Mouse (Mus musculus) megakaryocyte-erythroid progenitor cell, adult 5-6 weeks (primary cell): ENCODE measurements around the gene Medag. TPM values are rescaled to one million over a fixed set of nuclear protein-coding genes. Genes with fewer than 3 reads are reported as not detected.

Experiments
- ATAC-seq: replicated peaks from 2 replicates; pipeline ENCODE4 v1.8.0; 2016; ENCODE audit warnings: mild to moderate bottlenecking, inconsistent platforms; ENCODE audit not compliant: severe bottlenecking, poor library complexity, low FRiP score, low TSS enrichment
- total RNA-seq, 2 experiments: library from RNA; stranded (forward) in 1 of 2; stranded (reverse) in 1 of 2; fragments of 200-1000, 215-1000 nt in 1 of 2; fragments of >200 nt in 1 of 2; fragmentation: Nextera tagmentation in 1 of 2; gene quantifications; 2 replicates each; pipeline ENCODE4 v1.2.3; 2014 to 2017

Medag gene
- total RNA-seq, 2 experiments from 2014 or later, result not detected

GRCm38 (mm10) chr5:149380388-149380916, 31.1 kb upstream of the Medag start:
- no peak for ATAC-seq

- peak; percentile 54; the same call in 1 of the 2 replicates for ATAC-seq
These were observed 29.6 kb upstream of the Medag start for GRCm38 (mm10) chr5:149381948-149382347.

GRCm38 (mm10) chr5:149382601-149383000, 28.9 kb upstream of the Medag start:
- no peak for ATAC-seq

- ATAC-seq, result no peak
These were observed 26.2 kb upstream of the Medag start for GRCm38 (mm10) chr5:149385228-149385961.

DNA sequence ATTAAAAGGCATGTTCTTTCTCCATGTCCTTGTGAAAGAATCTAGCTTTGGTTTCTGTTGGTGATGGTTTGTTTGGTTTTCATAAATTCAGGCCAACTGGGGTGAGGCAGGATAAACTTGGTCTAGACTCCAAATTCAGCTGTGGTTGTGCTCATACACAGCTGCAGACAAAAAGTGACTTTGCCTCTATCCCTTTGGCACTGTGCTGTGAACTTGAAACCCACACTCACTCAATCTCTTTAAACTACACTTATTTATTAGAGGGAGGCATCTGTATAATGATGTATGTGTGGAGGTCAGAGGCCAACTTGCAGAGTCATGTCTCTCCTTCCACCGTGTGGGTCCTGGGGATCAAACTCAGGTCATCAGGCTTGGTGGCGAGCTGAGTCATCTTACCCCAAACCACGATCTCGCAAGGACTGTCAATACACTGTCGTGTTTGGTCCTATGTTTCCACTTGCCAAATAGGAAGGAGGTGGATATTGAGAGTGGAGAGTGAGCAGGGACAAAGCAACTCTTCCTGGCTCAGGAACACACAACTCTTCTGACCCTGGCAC, 25.2 kb upstream of the Medag start:
- ATAC-seq, result no peak

- ATAC-seq, result no peak
These were observed 22.6 kb upstream of the Medag start for GRCm38 (mm10) chr5:149388947-149389346.

GRCm38 (mm10) chr5:149389548-149390211, 21.9 kb upstream of the Medag start:
- no peak for ATAC-seq

DNA sequence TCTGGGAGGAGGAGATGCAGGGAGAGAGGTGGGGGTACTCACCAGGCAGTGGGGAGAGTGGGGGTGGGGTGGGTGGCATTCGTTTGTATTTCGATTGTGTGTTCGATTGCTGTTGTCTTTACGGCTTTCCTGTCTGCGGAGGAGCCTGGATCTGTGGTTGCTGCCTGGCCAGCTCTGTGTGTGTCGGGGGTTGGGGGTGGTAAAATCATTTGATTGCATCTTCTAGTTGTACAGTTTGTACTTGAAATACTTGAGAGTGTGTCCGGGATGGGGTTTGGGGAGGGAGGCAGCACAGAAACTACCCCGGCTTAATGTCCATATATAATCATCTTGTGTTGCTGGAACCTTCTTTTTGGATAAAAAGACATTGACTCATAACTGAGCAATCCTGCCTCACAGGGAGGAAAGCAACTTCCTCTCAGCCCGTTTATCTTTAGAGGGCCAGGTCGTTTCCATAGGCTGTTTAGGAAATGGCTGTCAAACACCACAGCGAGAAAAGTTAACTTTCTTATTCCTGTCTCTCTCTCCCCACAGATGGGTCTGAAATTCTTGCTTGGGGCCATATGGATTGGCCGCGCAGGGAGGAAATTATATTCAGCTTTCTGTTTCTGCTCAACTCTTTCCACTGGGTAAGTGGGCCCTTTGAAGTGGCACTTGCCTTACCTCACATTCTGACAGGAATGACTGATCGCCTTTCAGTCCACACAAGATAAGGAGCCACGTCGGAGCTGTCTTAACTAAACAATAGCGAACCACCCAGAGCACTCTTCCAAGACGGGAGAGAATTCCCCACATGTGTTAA, 19.8 kb upstream of the Medag start:
- ATAC-seq, result peak; percentile 48; the same call in 1 of the 2 replicates

DNA sequence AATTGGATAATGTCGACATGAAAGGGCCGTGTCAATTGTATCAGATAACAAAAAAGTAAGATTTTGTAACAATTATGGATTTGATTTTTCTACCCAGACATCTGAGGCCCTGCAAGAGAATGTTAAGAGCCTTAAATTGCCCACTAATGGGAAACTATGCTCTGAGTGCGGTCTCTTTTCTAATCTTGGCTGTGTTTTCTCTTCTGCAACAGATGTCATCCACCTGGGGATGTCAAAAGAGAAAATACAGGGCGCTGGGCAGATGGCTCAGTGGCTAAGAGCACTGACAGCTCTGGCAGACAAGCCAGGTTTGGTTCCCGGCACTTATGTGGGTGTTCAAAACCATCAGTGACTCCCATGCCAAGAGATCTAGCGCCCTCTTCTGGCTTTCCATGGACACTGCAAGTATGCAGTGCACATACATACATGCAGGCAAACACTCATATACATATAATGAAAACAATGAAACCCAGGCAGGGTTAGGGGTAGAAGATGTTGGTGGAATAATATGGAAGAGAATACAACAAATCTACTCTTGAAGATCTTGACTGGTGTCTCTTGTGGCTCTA, 19.0 kb upstream of the Medag start:
- no peak for ATAC-seq

DNA sequence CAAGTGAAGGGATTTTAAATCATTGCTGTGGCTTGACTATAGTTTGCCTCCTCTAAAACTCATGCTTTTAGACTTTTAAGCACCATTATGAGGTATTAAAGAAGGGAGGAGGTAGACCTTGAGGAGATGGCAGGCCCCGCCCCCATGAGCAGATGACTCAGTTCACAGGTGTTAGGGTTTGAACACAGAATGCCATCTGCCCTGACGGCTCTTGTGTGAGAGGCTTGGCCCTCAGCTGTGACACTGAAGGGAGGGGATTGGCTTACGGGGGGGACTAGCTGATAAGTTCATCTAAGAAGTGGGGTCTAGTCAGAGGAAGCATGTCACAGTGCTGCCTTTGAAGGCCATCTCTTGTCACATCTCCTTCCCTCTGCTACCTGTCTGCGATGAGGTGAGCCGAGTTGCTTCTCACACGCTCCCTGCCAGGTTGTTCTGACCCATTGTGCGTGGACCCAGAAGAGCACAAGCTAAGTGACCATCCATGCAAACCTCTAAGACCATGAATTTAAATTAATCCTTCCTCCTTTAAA, 10.0 kb upstream of the Medag start:
- no peak for ATAC-seq

GRCm38 (mm10) chr5:149402029-149402428, 9.5 kb upstream of the Medag start:
- no peak for ATAC-seq

GRCm38 (mm10) chr5:149403386-149403785, 8.2 kb upstream of the Medag start:
- no peak for ATAC-seq

DNA sequence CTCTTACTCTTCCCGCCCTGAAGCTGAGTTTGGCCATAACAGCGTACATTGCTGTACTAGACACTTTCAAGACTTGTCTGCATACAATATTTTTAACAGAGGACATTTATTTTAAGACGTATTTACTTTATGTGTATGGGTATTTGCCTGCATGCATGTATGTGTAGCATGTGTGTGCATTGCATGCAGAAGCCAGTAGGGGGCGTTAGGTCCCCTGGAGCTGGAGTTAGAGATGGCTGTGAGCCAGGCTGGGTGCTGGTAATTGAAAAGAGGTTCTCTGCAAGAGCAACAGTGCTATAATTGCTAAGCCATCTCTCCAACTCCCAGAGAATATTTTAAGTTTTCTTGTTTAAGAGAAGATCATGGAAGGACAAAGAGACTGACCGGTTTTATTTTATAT, 6.8 kb upstream of the Medag start:
- no peak for ATAC-seq

DNA sequence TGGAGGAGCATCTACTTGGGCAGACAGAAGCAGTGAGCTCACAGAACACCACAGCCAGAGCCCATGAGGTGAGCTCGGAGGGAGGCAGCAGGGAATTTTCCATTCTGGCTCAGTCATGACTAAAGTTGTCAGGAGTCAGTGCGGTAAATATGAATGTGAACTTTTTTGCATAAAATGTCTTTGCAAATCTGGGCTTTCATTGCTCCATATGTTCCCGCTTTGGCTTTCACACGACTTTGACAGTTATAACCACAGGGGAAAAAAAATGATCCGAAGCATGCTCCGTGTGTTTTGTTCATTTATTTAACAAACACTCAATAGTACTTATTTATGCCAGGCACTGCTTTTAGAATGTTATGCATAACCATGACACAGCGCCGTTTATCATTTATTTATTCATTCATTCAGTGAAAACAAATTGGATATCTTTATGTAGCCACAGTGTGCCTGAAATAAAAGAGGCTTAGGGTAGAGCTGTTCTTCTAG, 4.7 kb upstream of the Medag start:
- no peak for ATAC-seq

- ATAC-seq, result no peak
These were observed 2.0 kb upstream of the Medag start for GRCm38 (mm10) chr5:149409502-149409901.

- no peak for ATAC-seq
These were observed 636 bp downstream of the Medag start for GRCm38 (mm10) chr5:149412194-149412575.

GRCm38 (mm10) chr5:149412671-149413070, 1.1 kb downstream of the Medag start:
- ATAC-seq, result no peak

GRCm38 (mm10) chr5:149414369-149415167, 3.0 kb downstream of the Medag start:
- ATAC-seq, result no peak
